Mouse (Mus musculus): Measurements from ENCODE around the gene Riiad1.

Gene Riiad1

GRCm38 (mm10) chr3:94463926-94464578, 16.1 kb downstream of the Riiad1 start:
- in situ Hi-C loops (cut with MboI) = no loop called here

DNA sequence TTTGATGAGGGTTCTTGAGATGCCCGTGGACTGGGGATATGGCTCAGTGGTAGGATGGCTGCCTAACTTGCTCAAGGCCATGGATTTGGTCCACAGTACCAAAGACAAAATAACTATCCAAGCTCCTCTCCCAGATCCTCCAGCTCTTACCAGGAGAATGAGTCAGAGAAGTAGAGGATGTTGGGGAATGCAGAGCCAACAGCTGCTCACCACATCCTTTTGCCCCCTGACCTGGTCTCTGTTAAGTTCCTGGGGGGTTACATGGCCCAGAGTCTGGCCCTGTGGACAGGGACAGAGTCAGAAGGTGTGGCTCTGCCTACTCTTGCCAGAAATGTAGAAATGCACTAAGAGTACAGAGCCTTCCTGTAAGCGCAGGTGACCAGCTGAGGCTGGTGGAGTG, 20.3 kb downstream of the Riiad1 start:
- in situ Hi-C loops (cut with MboI) = no loop called here

DNA sequence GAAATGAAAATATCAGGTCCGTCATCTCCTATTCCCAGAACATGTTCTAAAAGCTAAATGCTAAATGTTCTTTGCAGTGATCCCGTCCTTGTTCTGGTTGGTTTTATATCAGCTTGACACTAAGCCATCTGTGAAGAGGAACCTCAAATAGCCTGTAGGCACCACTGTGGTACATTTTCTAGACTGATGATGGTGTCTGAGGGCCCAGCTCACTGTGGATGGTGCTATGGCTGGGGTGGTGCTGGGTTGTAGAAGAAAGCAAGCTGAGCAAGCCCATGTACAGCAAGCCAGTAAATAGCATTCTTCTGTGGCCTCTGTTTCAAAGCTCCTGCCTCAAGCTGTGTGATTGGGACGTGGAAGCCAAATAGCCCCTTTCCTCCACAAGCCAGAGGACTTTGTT, 23.1 kb downstream of the Riiad1 start:
- in situ Hi-C loops (cut with MboI) = no loop called here

DNA sequence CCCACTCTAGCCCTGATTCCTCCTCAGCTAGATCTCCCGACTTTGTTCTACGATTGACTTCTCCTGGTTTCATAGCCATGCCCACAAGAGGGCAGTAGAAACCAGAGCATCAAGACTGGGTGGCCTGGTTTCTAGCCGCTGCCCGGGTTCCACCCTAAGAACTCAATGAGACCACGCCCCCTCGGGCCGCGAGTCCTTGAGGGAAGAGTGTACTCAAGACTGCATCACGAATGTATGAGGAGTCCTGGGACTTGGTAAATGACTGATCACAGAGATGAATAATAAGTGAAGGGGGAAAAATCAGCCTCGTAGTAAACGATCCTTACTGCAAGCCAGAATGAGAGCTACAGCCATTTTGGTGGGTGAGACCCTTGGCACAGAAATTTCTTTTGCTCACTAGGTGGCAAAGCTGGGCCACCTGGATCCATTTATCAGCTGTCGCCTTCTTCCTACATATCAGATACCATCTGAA, 23.6 kb downstream of the Riiad1 start:
- in situ Hi-C loops (cut with MboI) = no loop called here

DNA sequence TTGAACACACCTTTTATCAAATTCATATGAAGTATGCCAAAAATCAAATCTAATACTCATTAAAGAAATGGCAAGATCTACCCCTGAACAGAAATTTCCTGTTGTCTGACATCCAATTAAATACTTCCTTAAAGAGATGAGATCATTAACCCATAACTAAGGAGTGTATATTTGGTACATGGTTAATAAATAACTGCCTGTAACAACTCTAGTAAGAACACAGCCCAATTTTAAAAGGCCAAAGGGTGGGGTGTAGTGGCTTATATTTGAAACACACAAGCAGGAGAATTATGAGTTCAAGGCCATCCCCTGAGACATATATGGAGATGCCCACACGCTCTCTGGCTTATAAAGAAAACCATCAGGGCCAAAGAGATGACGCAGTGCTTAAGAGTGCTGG, 30.8 kb downstream of the Riiad1 start:
- in situ Hi-C loops (cut with MboI) = no loop called here

DNA sequence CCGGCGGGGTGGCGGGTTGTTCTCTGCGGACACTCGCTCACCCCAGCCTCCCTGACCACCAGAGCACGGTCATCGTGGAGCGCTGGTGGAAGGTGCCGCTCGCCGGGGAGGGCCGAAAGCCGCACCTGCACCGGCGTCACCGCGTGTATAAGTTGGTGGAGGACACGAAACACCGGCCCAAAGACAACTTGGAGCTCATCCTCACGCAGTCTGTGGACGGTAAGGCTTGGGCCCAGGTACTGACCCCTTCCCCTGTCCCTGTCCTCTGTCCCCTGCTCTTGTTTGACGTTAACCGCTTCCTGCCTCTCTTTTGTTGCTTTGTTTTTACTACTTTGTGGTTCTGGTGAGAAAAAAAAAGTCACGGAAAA, 36.6 kb downstream of the Riiad1 start, which contains the start of gene Oaz3:
Gene Oaz3, minus strand, starts transcription at position 319 of the 368 bp plus-strand sequence.
- in situ Hi-C loops (cut with MboI) = no loop called here

DNA sequence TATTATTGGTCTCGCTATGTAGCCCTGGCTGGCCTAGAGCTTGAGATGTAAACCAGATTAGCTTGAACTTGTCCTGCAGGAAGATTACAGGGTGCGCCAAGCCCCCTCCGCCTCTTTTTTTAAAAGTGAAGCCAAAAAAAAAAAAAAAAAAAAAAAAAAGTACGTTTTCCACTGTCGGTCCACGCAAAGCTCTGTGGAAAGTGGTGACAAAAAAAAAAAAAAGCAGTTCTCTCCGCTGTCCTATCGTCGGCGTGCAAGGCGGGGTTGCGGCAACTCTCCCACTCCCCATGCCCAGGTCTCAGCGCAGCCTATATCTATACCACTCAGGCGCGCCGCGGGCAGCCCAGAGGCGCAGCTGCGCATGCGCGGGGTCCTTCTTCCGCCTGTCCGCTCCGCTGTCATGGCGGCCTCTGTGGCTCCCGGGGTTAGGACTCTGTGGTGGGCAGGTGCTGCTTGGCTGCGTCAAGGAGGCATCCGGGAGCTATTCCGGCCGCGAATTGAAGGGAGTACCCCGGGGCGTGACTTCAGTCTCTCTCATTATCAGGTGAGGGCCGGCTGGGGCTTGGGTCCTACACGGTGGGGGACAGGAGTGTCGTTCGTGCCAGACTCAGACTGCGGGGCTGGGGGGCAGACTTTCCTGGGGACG, 37.1 kb downstream of the Riiad1 start, which contains the start of gene Mrpl9:
Gene Mrpl9, plus strand, starts transcription at position 368 of the 646 bp plus-strand sequence.
- in situ Hi-C loops (cut with MboI) = no loop called here

- in situ Hi-C loops (cut with MboI) = no loop called here
Measured at GRCm38 (mm10) chr3:94441182-94441581, 39.0 kb downstream of the Riiad1 start.

- in situ Hi-C loops (cut with MboI) = no loop called here
Measured at GRCm38 (mm10) chr3:94436420-94436819, 43.7 kb downstream of the Riiad1 start.

DNA sequence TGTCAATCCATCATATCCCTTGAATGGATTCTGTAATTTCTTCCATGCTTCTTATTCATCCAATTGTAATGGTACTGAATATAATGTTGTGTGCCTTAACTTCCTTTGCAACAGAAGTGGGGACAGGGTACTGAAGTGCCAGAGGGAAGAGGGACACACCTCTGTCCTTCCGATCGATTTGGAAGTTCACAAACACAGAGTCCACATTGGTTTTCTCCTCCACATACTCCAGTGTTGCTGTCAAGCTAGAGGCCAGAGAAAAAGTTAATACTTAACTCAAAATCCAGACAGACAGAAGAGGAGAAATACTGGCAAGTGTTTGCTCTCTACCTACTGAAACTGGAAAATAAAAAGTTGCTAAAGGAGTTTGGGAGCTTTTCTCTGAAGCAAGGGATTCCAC, 45.8 kb downstream of the Riiad1 start:
- in situ Hi-C loops (cut with MboI) = no loop called here

- in situ Hi-C loops (cut with MboI) = no loop called here
Measured at GRCm38 (mm10) chr3:94430980-94431379, 49.2 kb downstream of the Riiad1 start.

Measured in mature B cell (primary cell).